In genomic region chr4:114472143-114472542, GRCm38 (mm10) we compare ENCODE assay signal across 8 mouse cellular contexts.
A peak's percentile ranks its signal among the peaks of the same experiment; 100 is the strongest.
DNase-seq lines count a peak whose midpoint lies in the region; ATAC-seq lines count a peak whose summit lies in the region.

No protein-coding gene starts in this region.

- intact Hi-C loops in heart, postnatal 10 days (cut with DNase I): loop anchor here (5.0 to 10.0 kb wide), 2 partner anchors 127 to 165 kb away; no protein-coding TSS in a partner anchor

- no peak for DNase-seq in frontal cortex, postnatal 36 days (ENCODE audit: low spot score in 2 of 2)
- peak; percentile 43 for DNase-seq in brain, adult 2 months (ENCODE audit: low read depth, low spot score)
- peak; percentile 79 for DNase-seq in heart, postnatal 10 days
- peak; percentile 25 to 29 for DNase-seq in lung, adult 18-20 months
- DNase-seq in cerebellum, postnatal 25 days: no peak
- no peak for DNase-seq in left cerebral cortex, adult 9 months (ENCODE audit: low spot score in 2 of 2)

- peak; percentile 50; the same call in 1 of the 2 replicates for ATAC-seq in frontal cortex, adult (ENCODE audit: low TSS enrichment)
- ATAC-seq in activated CD4-positive, CD25-positive, alpha-beta regulatory T cell, adult 4 months: no peak

Comparison
In these comparisons a context has a peak if more than half of its experiments do, and no peak if none do; other contexts are left out.
1. DNase-seq: peak in brain, adult 2 months (single experiment), heart, postnatal 10 days (2 of 2) and lung, adult 18-20 months (2 of 2); none in frontal cortex, postnatal 36 days (0 of 2), cerebellum, postnatal 25 days (0 of 2) and left cerebral cortex, adult 9 months (0 of 2).